Mouse (Mus musculus): ENCODE results near the gene Car2.

Gene Car2

GRCm38 (mm10) chr3:14948067-14948800, 62.2 kb downstream of the Car2 start:
- no peak for DNase-seq (ENCODE audit: low read depth)

DNA sequence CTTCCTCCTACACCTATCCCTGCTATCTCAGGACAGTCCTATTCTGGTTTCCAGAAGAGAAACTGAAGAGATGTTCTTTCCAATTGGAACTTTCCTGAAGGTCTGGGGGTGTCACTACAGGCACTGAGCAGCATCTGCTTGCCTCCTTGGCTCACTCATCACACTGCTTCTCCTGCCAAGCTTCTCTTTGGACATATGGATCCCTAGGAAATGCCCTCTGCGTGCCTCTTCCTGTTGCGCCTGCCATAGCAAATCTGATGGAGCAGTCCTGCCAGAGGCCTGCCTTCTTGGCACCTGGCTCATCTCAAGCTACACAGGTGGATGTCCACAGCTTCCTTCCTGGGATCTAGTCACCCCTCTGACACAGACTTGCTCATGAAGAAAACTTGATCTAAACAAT, 64.0 kb downstream of the Car2 start:
- no peak for DNase-seq (ENCODE audit: low read depth)

All from c-Kit-positive CD71-positive TER-119-negative erythroid progenitor cells, embryonic 14.5 days (primary cell).